Mouse (Mus musculus) ovary, postnatal 36 days (tissue): Measurements from ENCODE around the gene Rasa3.
A peak's percentile ranks its signal among the peaks of the same experiment; 100 is the strongest.

ENCODE experiments used
- DNase-seq: peaks from one replicate; pipeline ENCODE4 v3.0.0; 2022; ENCODE audit warnings: low spot score, mixed read lengths

The Rasa3 gene

GRCm38 (mm10) chr8:13677413-13677883 is at the start of gene Rasa3:
Gene Rasa3 (minus strand): TSS chr8:13677603.
- peak; percentile 96 for DNase-seq

GRCm38 (mm10) chr8:13725722-13726121 is 48.3 kb upstream of the Rasa3 start:
- no peak for DNase-seq

DNA sequence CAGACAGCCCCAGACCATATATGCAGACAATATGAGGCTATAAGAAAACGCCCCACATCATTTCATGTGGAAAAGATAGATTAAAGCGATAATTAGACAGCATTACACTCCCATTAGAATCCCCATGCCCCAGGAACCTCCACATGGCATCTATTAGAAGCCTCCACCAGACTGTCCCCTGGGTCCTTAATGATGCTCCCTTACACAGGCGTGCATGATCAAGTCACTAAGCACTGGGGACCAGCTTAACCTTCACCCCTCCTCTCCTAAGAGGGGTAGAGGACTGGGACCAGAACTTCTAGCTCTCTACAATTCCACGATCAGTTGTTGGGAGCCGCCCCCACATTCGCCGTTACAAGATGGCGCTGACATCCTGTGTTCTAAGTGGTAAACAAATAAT is 41.6 kb upstream of the Rasa3 start:
- DNase-seq = no peak

DNA sequence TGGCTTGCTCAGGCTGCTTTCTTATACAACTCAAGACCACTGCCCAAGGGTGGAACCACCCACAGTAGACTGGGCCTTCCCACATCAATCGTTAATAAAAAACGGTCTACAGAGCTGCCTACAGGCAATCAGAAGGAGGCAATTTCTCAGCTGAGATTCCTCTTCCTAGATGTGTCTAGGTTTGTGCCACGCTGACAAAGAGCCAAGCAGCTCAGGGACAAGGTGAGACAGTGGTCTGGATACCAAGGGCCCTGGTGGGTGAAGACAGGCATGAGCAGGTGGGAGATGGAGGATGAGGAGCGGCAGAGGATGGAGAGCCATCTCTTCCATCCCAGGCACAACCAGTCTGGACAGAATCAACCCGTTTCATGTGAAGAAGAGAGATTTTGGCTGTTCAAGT is 31.1 kb upstream of the Rasa3 start:
- DNase-seq = no peak

DNA sequence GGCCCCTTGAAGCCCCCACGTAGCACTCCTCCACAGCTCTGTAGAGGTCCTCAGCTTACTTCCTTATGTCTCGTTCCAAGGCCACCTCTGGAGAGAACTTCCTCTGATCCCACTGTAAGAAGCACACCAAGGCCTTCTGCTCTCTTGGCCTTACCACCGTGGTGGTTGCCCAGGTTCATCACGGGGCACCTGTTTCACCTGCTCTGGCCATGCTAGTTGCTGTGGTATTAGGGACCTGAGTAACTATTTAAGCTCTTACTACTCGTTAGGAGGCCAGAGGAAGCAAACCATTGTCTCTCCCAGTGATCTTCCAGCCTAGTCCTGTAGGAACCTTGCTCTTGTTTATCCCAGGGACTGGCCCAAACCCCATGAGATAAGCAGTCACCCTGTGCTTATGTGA is 29.5 kb upstream of the Rasa3 start:
- DNase-seq = no peak

GRCm38 (mm10) chr8:13705668-13706067 is 28.3 kb upstream of the Rasa3 start, which contains the start of gene Cfap97d2:
Gene Cfap97d2 (plus strand): TSS chr8:13705889.
- peak; percentile 66 for DNase-seq

GRCm38 (mm10) chr8:13704301-13704700 is 26.9 kb upstream of the Rasa3 start:
- DNase-seq = no peak

- DNase-seq = no peak
Observed at GRCm38 (mm10) chr8:13703756-13704155, 26.4 kb upstream of the Rasa3 start.

GRCm38 (mm10) chr8:13702755-13703154 is 25.4 kb upstream of the Rasa3 start:
- no peak for DNase-seq

- DNase-seq = no peak
Observed at GRCm38 (mm10) chr8:13699323-13699949, 22.0 kb upstream of the Rasa3 start.

DNA sequence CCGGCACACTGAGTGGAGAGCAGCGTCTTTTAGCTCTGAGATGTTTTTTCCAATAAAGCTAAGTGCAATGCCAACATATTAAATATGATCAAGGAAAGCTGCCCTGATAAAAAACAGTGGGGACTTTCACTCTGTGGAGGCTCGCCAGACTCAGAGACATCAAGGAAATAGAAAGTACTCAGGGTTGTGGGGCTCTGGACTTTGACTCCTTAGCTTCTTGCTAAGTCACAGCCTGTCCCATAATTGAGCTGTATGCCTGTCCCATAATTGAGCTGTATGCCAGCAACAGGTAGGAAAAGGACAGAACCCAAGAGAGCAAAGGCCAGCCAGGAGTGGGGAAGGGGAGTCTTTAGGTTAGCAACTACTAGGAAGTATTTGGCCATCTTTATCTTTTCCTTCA is 20.9 kb upstream of the Rasa3 start:
- no peak for DNase-seq

GRCm38 (mm10) chr8:13697681-13698080 is 20.3 kb upstream of the Rasa3 start:
- no peak for DNase-seq

DNA sequence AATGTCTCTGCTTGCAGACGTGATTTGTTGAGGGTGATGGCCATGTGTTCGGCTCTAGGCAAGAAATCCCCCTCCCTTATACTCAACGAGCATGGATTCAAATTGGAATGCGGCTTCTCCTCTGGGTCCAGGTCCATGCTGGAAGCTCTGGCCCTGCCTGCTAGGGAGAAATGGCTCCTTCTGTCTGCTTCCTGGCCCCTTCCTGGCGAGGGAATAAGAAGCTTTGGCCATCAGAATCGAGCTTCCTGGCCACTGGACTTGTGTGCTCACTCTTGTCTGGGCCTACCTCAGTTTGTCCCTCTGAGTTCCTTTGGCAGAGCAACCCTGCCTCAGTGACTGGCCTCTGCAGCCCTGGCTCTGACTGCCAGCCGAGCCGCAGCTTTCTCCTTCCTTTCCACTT is 19.8 kb upstream of the Rasa3 start:
- DNase-seq = no peak

- no peak for DNase-seq
Observed at GRCm38 (mm10) chr8:13696157-13696556, 18.8 kb upstream of the Rasa3 start.

DNA sequence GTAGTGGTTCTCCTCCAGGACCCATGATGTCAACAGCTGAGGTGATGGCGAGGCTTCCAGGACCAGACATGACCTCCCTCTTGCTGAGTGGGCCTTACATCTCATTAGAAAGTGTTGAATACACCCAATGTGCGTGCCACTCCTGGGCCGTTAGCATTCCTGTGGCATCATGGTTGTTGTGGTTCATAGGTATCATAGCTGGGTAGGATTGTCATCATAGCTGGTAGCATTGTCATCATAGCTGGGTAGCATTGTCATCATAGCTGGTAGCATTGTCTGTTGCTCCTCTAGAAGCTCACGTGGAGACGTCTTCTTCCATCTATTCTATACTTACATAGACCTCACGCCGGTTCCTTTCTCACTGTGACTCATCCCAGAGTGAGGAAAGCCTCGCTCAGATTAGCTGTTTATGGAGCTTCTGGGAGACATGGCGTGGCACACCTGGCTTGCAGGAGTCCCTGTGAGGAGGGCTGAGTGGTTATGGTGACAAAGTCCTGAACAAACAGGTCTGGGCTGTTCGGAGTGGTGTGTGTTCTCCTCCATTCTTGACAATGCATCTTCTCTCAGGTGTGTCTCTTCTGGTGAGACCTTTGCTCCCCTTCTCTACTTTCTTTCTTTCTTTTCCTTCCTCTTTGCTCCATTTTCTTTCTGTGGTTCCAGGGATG is 17.9 kb upstream of the Rasa3 start:
- no peak for DNase-seq

GRCm38 (mm10) chr8:13694735-13695134 is 17.3 kb upstream of the Rasa3 start:
- no peak for DNase-seq

GRCm38 (mm10) chr8:13692302-13693066 is 15.1 kb upstream of the Rasa3 start:
- DNase-seq = no peak

GRCm38 (mm10) chr8:13689331-13689730 is 11.9 kb upstream of the Rasa3 start:
- DNase-seq = no peak

DNA sequence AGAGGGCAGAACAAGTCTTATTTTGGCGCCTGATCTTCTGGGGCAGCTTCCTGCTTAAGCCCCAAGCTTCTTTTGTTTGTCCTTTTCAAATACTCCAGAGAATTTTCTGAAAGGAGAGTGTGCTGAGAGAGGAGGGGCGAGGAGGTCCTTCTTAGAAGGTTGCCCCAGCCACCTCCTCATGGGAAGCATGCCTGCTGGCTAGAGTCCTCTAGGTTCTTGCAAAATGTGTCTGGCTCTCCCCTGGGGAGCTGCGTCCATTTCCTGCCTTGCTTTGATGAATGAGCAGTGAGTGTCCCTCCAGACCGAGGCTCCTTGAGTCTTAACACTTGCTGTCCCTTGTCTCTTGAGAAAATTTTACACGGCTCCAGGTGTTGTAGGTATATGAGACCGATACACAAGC is 11.1 kb upstream of the Rasa3 start:
- DNase-seq = peak; percentile 42

DNA sequence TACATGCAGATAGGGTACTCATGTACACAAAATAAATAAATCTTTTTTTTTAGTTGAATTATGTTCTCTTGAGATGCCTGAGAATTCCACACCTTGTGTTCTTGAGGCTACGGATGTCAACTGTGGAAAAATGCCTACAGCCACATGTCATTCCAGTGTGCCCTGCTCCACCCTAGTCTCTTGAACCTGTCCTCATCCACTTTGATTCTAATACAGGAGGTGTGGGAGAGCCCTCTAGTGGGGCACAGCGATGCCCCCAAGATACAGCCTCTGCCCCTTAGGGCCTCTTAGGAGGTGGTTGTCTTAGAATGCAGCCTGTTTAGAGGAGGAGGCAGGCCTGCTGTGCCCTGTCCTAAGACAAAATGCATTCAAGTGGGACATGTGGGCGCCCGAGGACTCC is 10.5 kb upstream of the Rasa3 start:
- DNase-seq = no peak

- no peak for DNase-seq
Observed at GRCm38 (mm10) chr8:13687101-13687717, 9.8 kb upstream of the Rasa3 start.

- no peak for DNase-seq
Observed at GRCm38 (mm10) chr8:13686426-13686825, 9.0 kb upstream of the Rasa3 start.
